Mouse (Mus musculus) frontal cortex, postnatal 25 days (tissue): ENCODE data around the gene Atp13a1.

Experiments used
- DNase-seq, 2 experiments: peaks; one replicate each; pipeline ENCODE4 v3.0.0; 2022; ENCODE audit warnings: low spot score in 2 of 2

Atp13a1 gene

GRCm38 (mm10) chr8:69790773-69791367 is at the start of gene Atp13a1, which contains the start of gene Zfp866:
TSS of gene Atp13a1 (plus strand) at chr8:69791163.
TSS of gene Zfp866 (minus strand) at chr8:69791178.
- peak; percentile 80 to 81 for DNase-seq

- no peak for DNase-seq
Measured at GRCm38 (mm10) chr8:69741231-69741630, 49.7 kb upstream of the Atp13a1 start.

GRCm38 (mm10) chr8:69749544-69750454 is 41.2 kb upstream of the Atp13a1 start, which contains the start of gene Zfp963:
TSS of gene Zfp963 (minus strand) at chr8:69749970.
- DNase-seq = peak; percentile 89 to 91

- DNase-seq = no peak
Measured at GRCm38 (mm10) chr8:69752437-69752836, 38.5 kb upstream of the Atp13a1 start.

- DNase-seq = no peak
Measured at GRCm38 (mm10) chr8:69758316-69758715, 32.6 kb upstream of the Atp13a1 start.

- DNase-seq = no peak
Measured at GRCm38 (mm10) chr8:69761814-69762445, 29.0 kb upstream of the Atp13a1 start.

- DNase-seq = no peak
Measured at GRCm38 (mm10) chr8:69771221-69771620, 19.7 kb upstream of the Atp13a1 start.

GRCm38 (mm10) chr8:69772106-69772505 is 18.9 kb upstream of the Atp13a1 start:
- DNase-seq = no peak

GRCm38 (mm10) chr8:69774503-69775148 is 16.3 kb upstream of the Atp13a1 start, which contains the start of gene Gm20422:
TSS of gene Gm20422 (minus strand) at chr8:69774886.
- DNase-seq = peak; percentile 68 to 78

GRCm38 (mm10) chr8:69775149-69775534 is 15.8 kb upstream of the Atp13a1 start:
- DNase-seq = no peak

GRCm38 (mm10) chr8:69777111-69777510 is 13.9 kb upstream of the Atp13a1 start:
- no peak for DNase-seq

- no peak for DNase-seq
Measured at GRCm38 (mm10) chr8:69789105-69789504, 1.9 kb upstream of the Atp13a1 start.

- DNase-seq = no peak
Measured at GRCm38 (mm10) chr8:69789731-69790130, 1.2 kb upstream of the Atp13a1 start.

- DNase-seq = no peak
Measured at GRCm38 (mm10) chr8:69790364-69790763, 599 bp upstream of the Atp13a1 start.

GRCm38 (mm10) chr8:69791415-69792068 is 579 bp downstream of the Atp13a1 start:
- DNase-seq = no peak

GRCm38 (mm10) chr8:69793666-69794065 is 2.7 kb downstream of the Atp13a1 start:
- DNase-seq = peak in 1 of 2 experiments; percentile 1

GRCm38 (mm10) chr8:69794096-69794495 is 3.1 kb downstream of the Atp13a1 start:
- DNase-seq = peak in 1 of 2 experiments; percentile 1

- no peak for DNase-seq
Measured at GRCm38 (mm10) chr8:69794901-69795300, 3.9 kb downstream of the Atp13a1 start.

- no peak for DNase-seq
Measured at GRCm38 (mm10) chr8:69796721-69797345, 5.9 kb downstream of the Atp13a1 start.

- no peak for DNase-seq
Measured at GRCm38 (mm10) chr8:69797661-69798060, 6.7 kb downstream of the Atp13a1 start.

GRCm38 (mm10) chr8:69799261-69799660 is 8.3 kb downstream of the Atp13a1 start:
- DNase-seq = peak in 1 of 2 experiments; percentile 2
